Mouse (Mus musculus): ENCODE measurements at regions not wholly inside any gene's neighbourhood (a gene's known extent, or its start where the extent isn't known, plus 50 kb on each side); places are given as distances from the start of the nearest gene placed in this dataset.
"Not testable (repeated sequence)": the region's sequence is repeated elsewhere in the genome, so short reads cannot be mapped to it uniquely, and the experiment has no call there.

DNA sequence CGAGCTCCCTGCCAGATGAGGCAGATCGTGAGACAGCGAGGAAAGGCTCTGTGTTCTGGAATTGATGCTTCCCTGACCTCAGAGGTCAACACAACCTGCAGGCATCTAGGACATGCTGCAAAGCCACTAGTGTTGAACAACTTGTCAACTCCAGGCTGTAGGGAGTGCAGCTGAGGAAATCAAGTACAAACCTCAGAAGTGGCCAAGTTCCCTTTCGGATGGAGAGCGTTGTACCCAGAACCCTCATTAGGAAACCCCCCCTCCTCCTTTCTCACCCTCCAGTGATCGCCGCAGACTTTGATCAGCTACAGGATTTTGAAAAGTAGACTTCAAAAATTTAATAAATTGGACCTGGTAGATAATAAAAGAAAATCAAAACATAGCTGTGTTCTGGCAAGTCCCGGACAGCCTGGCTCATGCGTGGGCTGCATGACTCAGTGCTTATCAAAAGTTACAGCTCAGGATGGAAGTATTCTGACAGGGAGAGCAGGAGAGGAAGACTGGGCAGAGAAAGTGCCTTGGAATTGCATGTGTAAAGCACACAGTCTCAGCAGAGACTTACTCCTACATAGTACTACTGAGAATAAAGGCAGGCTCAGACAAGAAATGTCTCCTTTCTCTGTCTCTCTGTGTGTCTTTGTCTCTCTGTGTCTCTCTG lies 224.2 kb downstream of the Diras2 start:
- TF ChIP-seq GATA1 (IDR thresholded peaks at IDR 0.05; ENCODE audit: low read length) (no peak), TAL1 (IDR thresholded peaks at IDR 0.05; ENCODE audit: low read length) (no peak)
- H3K9me3 ChIP-seq (ENCODE audit: control insufficient read depth, low read length): 0 out of 2 replicates have a peak, but pooled peaks cover 4% of the 10 kb centered on the region
- H3K36me3 ChIP-seq (ENCODE audit: control insufficient read depth): no peaks in the 10 kb centered on the region
- no peak overlapping the region for H3K4me3 ChIP-seq (replicated peaks)
- no peaks in the 10 kb centered on the region for H3K4me1 ChIP-seq (ENCODE audit: control insufficient read depth)
- no peaks in the 10 kb centered on the region for H3K27me3 ChIP-seq (ENCODE audit: control insufficient read depth)

DNA sequence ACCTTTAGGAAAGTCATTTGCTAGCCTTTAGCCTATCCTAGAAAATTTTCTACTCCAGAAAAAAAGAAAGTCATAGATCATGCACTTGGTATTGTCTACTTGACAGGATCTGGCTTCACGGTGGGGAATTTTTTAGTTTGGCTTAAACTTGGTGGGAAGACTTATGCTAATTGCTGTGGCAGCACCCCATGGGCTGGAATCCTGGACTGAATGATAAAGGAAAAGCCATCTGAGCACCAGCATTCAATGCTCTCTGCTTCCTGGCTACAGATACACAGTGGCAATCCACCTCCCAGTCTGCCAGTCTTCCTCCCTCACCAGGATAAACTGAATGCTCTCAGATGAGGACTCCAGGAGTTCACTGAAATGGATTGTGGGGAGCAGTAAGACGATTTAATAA lies 220.1 kb downstream of the Diras2 start:
- Histone ChIP-seq H3K27me3 (ENCODE audit: control insufficient read depth) (no peaks in the 10 kb centered on the region), H3K36me3 (ENCODE audit: control insufficient read depth) (no peaks in the 10 kb centered on the region), H3K9me3 (ENCODE audit: control insufficient read depth, low read length) (0 out of 2 replicates have a peak, but pooled peaks cover 2% of the 10 kb centered on the region), H3K4me3 (replicated peaks) (no peak overlapping the region), H3K4me1 (ENCODE audit: control insufficient read depth) (no peaks in the 10 kb centered on the region)
- TF ChIP-seq GATA1 (IDR thresholded peaks at IDR 0.05; ENCODE audit: low read length): no peak
- no peak for TF ChIP-seq TAL1 (IDR thresholded peaks at IDR 0.05; ENCODE audit: low read length)

DNA sequence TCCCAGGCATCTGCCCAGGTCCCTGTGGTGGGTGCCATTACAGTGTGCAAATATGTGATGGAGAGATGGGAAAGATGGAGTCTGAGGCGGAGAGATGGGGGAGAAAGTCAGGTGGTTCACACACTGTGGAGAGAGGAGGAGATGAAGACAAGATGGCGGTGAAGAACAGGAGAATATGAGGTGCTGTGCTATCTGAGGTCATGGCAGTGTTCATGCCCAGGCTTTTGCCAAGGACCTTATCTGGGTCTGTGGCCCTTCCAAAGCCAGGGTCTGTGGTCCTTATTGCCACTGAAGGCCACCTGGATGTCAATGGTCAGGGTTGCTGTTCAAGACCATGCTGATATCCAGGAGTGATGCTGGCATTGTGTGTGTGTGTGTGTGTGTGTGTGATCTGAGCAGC lies 212.8 kb downstream of the Diras2 start:
- Histone ChIP-seq H3K9me3 (ENCODE audit: control insufficient read depth, low read length) (no peaks in the 10 kb centered on the region), H3K4me1 (ENCODE audit: control insufficient read depth) (no peaks in the 10 kb centered on the region), H3K27me3 (ENCODE audit: control insufficient read depth) (no peaks in the 10 kb centered on the region), H3K36me3 (ENCODE audit: control insufficient read depth) (no peaks in the 10 kb centered on the region), H3K4me3 (replicated peaks) (no peak overlapping the region)
- TF ChIP-seq TAL1 (IDR thresholded peaks at IDR 0.05; ENCODE audit: low read length): no peak
- no peak for TF ChIP-seq GATA1 (IDR thresholded peaks at IDR 0.05; ENCODE audit: low read length)

DNA sequence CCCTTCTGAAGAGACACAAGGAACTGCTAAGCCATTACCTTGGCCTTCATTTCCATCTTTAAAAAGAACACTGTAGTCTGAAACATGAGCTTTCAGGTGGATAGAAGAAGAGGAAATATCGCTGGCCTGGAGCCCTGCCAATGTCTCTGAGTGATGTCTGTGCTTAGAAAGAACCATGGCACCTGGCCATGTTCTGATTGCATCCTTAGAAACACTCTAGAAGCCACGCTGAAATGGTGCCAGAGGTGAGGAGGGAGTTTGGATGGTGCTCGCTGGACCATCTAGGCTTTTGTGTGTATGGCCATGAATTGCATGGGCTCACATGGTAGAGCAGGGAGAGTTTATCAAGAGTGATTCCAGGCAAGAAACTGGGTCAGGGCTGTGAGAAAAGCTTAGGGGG lies 207.4 kb downstream of the Diras2 start:
- Histone ChIP-seq H3K4me1 (ENCODE audit: control insufficient read depth) (no peaks in the 10 kb centered on the region), H3K9me3 (ENCODE audit: control insufficient read depth, low read length) (no peaks in the 10 kb centered on the region), H3K27me3 (ENCODE audit: control insufficient read depth) (no peaks in the 10 kb centered on the region), H3K4me3 (replicated peaks) (no peak overlapping the region), H3K36me3 (ENCODE audit: control insufficient read depth) (no peaks in the 10 kb centered on the region)
- TF ChIP-seq TAL1 (IDR thresholded peaks at IDR 0.05; ENCODE audit: low read length) (no peak), GATA1 (IDR thresholded peaks at IDR 0.05; ENCODE audit: low read length) (no peak)

DNA sequence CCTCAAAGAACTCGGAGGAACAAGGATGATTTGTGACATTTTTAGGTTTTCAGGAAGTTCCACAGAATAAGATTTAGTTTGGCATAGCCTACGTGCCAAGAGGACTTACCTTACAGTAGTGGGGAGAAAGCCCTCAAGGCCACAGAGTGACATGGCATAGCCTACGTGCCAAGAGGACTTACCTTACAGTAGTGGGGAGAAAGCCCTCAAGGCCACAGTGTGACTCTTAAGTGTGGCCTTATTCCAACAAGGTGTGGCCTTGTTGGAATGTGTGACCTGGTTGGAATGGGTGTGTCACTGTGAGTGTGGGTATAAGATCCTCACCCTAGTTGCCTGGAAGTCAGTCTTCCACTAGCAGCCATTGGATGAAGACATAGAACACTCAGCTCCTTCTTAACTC lies 206.7 kb downstream of the Diras2 start:
- H3K4me1 ChIP-seq (ENCODE audit: control insufficient read depth); H3K27me3 ChIP-seq (ENCODE audit: control insufficient read depth); H3K4me3 ChIP-seq (replicated peaks); H3K9me3 ChIP-seq (ENCODE audit: control insufficient read depth, low read length); H3K36me3 ChIP-seq (ENCODE audit: control insufficient read depth): not testable (repeated sequence)

DNA sequence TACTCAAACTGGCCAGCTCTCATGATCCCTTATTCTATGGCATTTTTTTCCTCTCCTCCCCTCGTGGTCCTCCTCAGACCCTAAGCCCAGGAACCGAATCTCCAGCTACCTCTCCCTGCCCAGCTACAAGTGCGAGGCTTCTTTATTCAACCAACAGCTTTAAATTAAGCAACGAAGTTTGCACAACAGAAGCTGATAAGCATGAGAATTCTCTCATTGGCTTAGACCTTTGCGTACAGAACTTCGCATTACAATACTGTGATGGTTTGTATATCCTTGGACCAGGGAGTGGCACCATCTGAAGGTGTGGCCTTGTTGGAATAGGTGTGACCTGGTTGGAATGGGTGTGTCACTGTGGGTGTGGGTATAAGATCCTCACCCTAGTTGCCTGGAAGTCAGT lies 205.4 kb downstream of the Diras2 start:
- H3K27me3 ChIP-seq (ENCODE audit: control insufficient read depth); H3K4me3 ChIP-seq (replicated peaks): not testable (repeated sequence)

DNA sequence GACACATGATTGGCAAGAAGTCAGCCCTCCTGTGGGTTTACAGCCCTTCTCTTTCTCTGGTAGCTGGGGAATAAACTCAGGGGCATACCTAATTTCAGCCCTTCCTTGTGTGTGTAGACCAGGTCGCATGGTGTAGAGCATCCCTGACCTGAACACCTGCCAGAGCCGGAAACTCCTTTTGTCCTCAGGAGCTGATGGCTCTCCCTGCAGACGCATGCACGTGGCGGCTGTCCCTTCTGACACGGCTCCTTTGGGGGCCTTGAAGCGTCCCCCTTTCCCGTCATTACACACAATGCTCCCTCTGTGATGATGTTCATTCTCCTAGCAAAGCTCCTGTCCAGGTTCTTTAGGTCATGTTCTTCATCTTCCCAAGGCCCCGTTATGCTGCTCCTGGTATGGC lies 203.3 kb downstream of the Diras2 start:
- no peaks in the 10 kb centered on the region for H3K36me3 ChIP-seq (ENCODE audit: control insufficient read depth)
- H3K9me3 ChIP-seq (ENCODE audit: control insufficient read depth, low read length): no peaks in the 10 kb centered on the region
- no peak for TF ChIP-seq TAL1 (IDR thresholded peaks at IDR 0.05; ENCODE audit: low read length)
- TF ChIP-seq GATA1 (IDR thresholded peaks at IDR 0.05; ENCODE audit: low read length): no peak
- no peaks in the 10 kb centered on the region for H3K4me1 ChIP-seq (ENCODE audit: control insufficient read depth)
- no peak overlapping the region for H3K4me3 ChIP-seq (replicated peaks)
- no peaks in the 10 kb centered on the region for H3K27me3 ChIP-seq (ENCODE audit: control insufficient read depth)

More for the DNA sequence above, 205.4 kb downstream of the Diras2 start:
- not testable (repeated sequence) for H3K9me3 ChIP-seq (ENCODE audit: control insufficient read depth, low read length); H3K36me3 ChIP-seq (ENCODE audit: control insufficient read depth); H3K4me1 ChIP-seq (ENCODE audit: control insufficient read depth)

DNA sequence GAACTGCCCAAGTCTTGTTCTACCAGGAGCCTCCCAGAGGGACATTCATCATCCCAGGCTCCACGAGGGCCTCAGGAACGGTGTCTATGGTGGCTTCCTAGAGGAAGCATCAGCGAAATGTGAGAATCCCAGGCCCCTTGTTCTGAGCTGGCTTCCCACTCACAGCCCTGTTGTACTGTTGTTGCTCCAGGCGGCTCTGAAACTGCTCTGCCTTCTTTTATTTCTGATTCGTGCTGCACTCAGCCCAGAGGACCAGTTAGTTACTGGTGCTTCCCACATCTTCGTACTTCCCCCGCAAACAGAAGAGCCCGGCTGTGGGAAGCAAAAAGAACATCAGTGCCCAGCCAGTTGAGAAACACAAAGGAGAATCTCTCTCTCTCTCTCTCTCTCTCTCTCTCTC lies 202.3 kb downstream of the Diras2 start:
- TF ChIP-seq GATA1 (IDR thresholded peaks at IDR 0.05; ENCODE audit: low read length): no peak
- TF ChIP-seq TAL1 (IDR thresholded peaks at IDR 0.05; ENCODE audit: low read length): no peak

DNA sequence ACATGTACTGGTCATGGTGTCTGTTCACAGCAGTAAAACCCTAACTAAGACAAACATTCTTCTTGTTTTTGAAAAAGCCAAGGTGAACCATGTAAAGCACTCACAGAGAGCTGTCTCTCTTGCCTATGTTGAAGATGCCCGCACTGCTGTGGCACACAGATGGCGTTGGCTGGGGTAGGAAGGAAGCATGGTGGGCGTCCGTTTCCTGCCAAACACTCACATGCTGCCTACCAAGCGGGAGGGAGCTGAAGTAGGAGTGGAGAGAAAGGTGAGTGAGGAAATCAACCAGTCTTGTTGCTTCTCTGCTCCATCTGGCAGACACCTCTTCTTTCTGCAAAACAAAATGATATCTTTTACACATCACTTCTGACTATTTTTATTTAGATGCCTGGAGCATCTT lies 200.0 kb downstream of the Diras2 start:
- no peak overlapping the region for H3K4me3 ChIP-seq (replicated peaks)

More for the DNA sequence above, 202.3 kb downstream of the Diras2 start:
- Histone ChIP-seq H3K4me1 (ENCODE audit: control insufficient read depth) (no peaks in the 10 kb centered on the region), H3K27me3 (ENCODE audit: control insufficient read depth) (no peaks in the 10 kb centered on the region), H3K36me3 (ENCODE audit: control insufficient read depth) (no peaks in the 10 kb centered on the region), H3K9me3 (ENCODE audit: control insufficient read depth, low read length) (no peaks in the 10 kb centered on the region), H3K4me3 (replicated peaks) (no peak overlapping the region)

DNA sequence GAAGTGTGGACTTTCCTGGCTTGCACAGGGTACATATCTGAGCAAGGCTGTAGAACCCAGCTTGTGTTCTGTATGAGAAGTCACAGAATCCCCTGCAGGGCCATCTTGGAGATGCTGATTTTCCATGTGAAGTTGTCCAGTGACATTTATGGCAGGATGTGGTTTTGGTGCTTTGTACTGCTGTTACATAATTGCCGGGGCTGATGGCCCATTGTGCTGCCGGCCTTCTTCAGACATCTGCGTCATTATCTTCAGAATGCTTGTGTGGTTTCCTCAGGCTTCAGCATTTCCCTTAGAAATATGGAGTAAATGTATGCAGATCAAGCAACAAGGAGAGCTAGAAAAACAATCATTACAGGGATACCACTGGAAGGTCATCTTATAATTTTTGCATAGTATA lies 196.1 kb downstream of the Diras2 start:
- Histone ChIP-seq H3K4me3 (replicated peaks) (no peak overlapping the region), H3K4me1 (ENCODE audit: control insufficient read depth) (no peaks in the 10 kb centered on the region), H3K9me3 (ENCODE audit: control insufficient read depth, low read length) (no peaks in the 10 kb centered on the region), H3K36me3 (ENCODE audit: control insufficient read depth) (no peaks in the 10 kb centered on the region), H3K27me3 (ENCODE audit: control insufficient read depth) (no peaks in the 10 kb centered on the region; the same call in 1 of the 2 replicates)
- no peak for TF ChIP-seq TAL1 (IDR thresholded peaks at IDR 0.05; ENCODE audit: low read length)
- TF ChIP-seq GATA1 (IDR thresholded peaks at IDR 0.05; ENCODE audit: low read length): no peak

More for the DNA sequence above, 200.0 kb downstream of the Diras2 start:
- no peaks in the 10 kb centered on the region for H3K36me3 ChIP-seq (ENCODE audit: control insufficient read depth)
- no peaks in the 10 kb centered on the region for H3K4me1 ChIP-seq (ENCODE audit: control insufficient read depth)
- H3K9me3 ChIP-seq (ENCODE audit: control insufficient read depth, low read length): no peaks in the 10 kb centered on the region
- TF ChIP-seq GATA1 (IDR thresholded peaks at IDR 0.05; ENCODE audit: low read length) (no peak), TAL1 (IDR thresholded peaks at IDR 0.05; ENCODE audit: low read length) (no peak)
- no peaks in the 10 kb centered on the region; the same call in 1 of the 2 replicates for H3K27me3 ChIP-seq (ENCODE audit: control insufficient read depth)

Data from erythroblast, embryonic 14.5 days (primary cell).